Mouse (Mus musculus): ENCODE measurements at regions not wholly inside any gene's neighbourhood (a gene's known extent, or its start where the extent isn't known, plus 50 kb on each side); places are given as distances from the start of the nearest gene placed in this dataset.

GRCm38 (mm10) chr10:111746067-111746878, 226.2 kb upstream of the Krr1 start:
- DNase-seq = no peak

- DNase-seq = no peak
Observed at GRCm38 (mm10) chr10:111746879-111747477, 225.5 kb upstream of the Krr1 start.

GRCm38 (mm10) chr10:111748482-111748881, 224.0 kb upstream of the Krr1 start:
- DNase-seq = no peak

- DNase-seq = no peak
Observed at GRCm38 (mm10) chr10:111753646-111754045, 218.8 kb upstream of the Krr1 start.

- no peak for DNase-seq
Observed at GRCm38 (mm10) chr10:111755964-111756363, 216.5 kb upstream of the Krr1 start.

- no peak for DNase-seq
Observed at GRCm38 (mm10) chr10:111756528-111756927, 215.9 kb upstream of the Krr1 start.

- DNase-seq = no peak
Observed at GRCm38 (mm10) chr10:111757689-111758088, 214.8 kb upstream of the Krr1 start.

GRCm38 (mm10) chr10:111759505-111759904, 213.0 kb upstream of the Krr1 start:
- no peak for DNase-seq

GRCm38 (mm10) chr10:111762751-111763528, 209.5 kb upstream of the Krr1 start:
- no peak for DNase-seq

- DNase-seq = no peak
Observed at GRCm38 (mm10) chr10:111767011-111767720, 205.3 kb upstream of the Krr1 start.

GRCm38 (mm10) chr10:111767813-111768455, 204.5 kb upstream of the Krr1 start:
- DNase-seq = no peak

GRCm38 (mm10) chr10:111769486-111770002, 202.9 kb upstream of the Krr1 start:
- DNase-seq = no peak

GRCm38 (mm10) chr10:111770027-111770426, 202.4 kb upstream of the Krr1 start:
- no peak for DNase-seq

- DNase-seq = no peak
Observed at GRCm38 (mm10) chr10:111771010-111771409, 201.5 kb upstream of the Krr1 start.

- no peak for DNase-seq
Observed at GRCm38 (mm10) chr10:111777559-111777958, 194.9 kb upstream of the Krr1 start.

GRCm38 (mm10) chr10:111778111-111778510, 194.4 kb upstream of the Krr1 start:
- no peak for DNase-seq

- DNase-seq = no peak
Observed at GRCm38 (mm10) chr10:111779956-111780355, 192.5 kb upstream of the Krr1 start.

- peak in 1 of 2 experiments; percentile 26 for DNase-seq
Observed at GRCm38 (mm10) chr10:111782195-111782810, 190.2 kb upstream of the Krr1 start.

- no peak for DNase-seq
Observed at GRCm38 (mm10) chr10:111783496-111783895, 189.0 kb upstream of the Krr1 start.

- no peak for DNase-seq
Observed at GRCm38 (mm10) chr10:111784065-111784853, 188.2 kb upstream of the Krr1 start.

- no peak for DNase-seq
Observed at GRCm38 (mm10) chr10:111787175-111787574, 185.3 kb upstream of the Krr1 start.
